Mouse (Mus musculus) right cerebral cortex, adult 18-20 months (tissue): ENCODE measurements around the gene Eme1.

ENCODE experiments used
- DNase-seq: peaks from one replicate; pipeline ENCODE4 v3.0.0; 2022; ENCODE audit warnings: mixed read lengths

Eme1 gene

DNA sequence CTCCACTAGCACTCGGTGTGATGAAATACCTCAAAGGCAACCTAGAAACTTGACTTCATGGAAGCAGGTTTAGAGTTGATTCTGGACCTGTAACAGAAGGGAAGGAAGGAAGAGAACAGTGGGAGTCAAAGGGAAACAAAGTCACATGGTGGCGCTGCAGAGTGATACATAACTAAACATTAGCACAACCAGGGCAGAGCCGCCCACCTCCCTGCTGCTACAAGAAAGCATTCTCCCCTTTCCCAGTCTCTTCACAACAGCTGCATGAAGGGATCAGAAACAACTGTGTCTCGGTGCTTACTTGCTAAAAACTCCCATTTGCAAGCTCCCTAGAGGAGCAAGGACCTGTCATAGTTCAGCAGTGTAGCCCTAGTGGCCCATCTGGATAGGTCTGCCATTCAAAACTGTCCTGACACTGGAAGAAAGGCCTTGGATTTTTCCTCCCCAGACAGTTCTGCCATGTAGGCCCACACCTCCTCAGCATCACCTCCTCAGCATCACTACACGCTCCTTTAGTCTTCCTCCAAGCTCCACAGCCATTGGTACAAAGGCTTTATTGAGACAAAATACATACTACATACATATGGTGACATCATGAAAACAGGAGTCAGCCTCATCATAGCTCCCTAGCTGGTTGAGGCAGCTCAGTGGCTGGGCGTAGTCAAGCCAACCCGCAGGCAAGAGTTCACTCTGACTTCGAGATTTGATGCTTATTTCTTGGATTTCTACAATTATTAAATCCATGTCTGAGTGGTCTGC is 9.1 kb downstream of the Eme1 start:
- DNase-seq: peak; percentile 51

DNA sequence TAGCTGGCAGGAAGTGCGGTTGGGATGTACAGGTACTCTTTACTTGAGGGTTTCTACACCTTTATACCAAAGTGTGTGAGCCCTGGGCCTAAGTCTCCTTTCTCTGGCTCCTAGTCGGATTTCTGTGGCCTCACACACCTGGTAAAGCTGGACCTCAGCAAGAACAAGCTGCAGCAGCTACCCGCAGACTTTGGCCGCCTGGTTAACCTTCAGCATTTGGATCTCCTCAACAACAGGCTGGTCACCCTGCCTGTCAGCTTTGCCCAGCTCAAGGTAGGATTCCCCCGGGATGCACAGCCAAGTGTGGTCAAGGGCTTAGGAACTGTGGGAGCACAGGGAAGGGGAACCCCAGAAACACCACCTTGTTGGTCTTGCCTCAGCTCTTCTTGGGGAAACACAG is 19.3 kb downstream of the Eme1 start:
- DNase-seq: no peak

DNA sequence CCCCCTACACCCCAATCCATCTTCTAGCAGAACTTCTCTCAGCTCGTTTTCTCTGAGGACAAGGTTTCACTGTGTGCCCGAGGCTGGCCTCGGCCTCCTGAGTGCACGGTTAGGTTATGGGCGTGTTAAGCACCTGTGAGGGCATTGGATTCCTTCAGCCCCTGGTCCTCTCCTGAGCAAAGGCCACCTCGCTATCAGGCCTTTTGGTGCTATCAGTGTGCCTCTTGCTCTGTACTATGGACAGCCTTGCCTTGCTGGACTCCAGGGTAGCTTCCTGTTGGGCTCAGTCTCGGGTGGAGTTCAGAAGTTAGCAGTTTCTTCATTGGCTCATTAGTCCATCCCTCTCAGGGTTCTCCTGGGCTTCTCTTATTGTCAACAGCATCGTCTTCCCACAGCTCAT is 20.8 kb downstream of the Eme1 start:
- no peak for DNase-seq

DNA sequence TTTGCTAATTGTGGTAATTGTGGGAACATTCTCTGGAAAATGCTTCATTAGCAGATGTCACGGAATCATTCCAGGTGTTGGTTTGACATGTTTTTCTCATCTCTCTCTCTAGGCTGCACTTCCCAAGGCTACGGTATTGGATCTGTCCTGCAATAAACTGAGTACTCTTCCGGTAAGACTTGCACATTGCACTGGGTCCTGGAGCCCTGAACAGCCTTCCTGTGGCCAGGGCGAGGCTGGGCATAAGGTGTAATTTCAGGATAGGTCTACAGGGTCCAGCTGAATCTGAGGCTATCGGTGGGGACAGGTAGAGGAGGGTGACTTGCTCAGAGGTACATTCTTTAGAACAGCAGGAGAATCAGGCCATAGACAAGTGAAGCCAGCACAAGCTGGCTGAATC is 21.8 kb downstream of the Eme1 start:
- no peak for DNase-seq

DNA sequence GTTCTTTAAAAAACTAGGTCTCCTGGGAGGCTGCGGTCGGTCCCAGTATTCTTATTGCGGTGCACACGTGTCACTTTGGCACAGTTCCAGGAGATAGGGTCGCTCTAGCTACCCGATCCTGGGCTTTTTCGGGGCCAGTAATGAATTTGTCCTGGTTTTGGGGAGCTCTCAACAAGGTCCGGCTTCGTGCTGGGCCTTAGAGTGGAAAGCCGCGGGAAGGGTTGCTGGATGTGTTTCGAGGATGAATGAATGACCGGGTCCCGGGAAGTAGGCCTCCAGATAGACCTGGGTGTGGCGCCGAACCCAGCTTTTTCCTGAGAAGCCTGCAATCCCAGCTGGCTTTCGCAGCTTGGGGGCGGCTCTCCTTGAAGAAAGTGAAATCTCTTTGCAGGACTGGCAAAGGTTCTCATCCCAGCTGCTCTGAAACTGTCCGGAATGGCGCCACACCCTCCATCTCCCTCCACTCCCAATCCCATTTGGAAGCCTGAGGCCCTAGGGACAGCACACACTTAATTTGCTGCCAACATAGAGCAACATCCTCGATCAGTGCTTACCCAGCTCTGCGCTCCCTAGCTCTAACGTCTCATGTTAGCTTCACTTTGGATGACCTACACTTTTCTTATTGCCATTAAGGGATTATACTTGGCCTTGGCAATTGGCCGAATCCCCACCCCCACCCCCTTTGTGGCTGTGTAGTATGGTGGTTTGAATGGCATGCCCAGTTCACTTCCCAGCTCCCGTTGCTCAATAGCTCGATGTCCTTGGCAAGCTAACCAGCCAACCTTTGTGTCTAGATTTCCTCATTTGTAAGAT is 23.4 kb downstream of the Eme1 start:
- peak; percentile 12 for DNase-seq

DNA sequence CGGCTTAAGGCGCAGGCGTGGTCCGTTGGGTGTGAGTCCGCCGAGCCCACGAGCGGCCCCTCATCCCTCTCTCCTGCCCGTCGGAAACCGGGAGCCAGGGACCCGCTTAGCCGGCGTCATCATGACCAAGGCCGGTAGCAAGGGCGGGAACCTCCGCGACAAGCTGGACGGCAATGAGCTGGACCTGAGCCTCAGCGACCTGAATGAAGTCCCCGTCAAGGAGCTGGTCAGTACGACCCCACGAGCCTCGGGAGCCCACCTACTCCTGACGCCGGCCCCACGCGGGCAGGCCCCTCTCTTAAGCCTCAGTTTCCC is 23.9 kb downstream of the Eme1 start:
- no peak for DNase-seq

DNA sequence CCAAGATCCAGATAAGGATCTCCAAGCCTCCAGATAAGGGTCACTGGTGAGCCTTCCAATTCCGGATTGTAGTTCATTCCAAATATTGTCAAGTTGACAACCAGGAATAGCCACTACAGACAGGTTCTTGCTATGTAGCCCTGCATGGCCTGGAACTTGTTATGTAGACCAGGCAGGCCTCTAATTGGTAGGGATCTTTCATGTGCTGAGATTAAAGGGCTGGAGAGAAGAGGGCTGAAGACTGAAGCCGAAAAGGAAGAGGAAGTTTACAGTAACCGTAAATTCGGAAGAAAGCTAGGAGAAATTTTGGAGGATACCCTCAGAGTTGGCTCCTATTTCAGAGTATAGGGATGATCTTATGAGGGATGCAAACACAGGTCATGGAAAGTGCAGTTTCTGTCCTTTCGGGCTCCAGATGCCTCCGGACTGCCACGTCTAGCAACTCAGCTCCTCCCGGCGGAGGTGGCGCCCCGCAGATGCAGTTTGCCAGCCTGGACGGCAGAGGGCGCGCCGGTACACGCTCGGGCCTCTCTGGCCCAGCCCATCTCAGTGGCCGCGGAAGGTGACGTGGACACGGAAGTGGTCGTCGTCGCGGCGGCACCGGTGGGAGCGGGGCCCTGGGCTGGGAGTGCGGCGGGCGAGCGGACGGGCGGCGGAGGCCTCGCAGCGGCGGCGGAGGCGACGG is 24.4 kb downstream of the Eme1 start, which contains the start of gene Lrrc59:
Gene Lrrc59, plus strand, starts transcription at position 569 of the 685 bp plus-strand sequence.
- peak; percentile 95 for DNase-seq

DNA sequence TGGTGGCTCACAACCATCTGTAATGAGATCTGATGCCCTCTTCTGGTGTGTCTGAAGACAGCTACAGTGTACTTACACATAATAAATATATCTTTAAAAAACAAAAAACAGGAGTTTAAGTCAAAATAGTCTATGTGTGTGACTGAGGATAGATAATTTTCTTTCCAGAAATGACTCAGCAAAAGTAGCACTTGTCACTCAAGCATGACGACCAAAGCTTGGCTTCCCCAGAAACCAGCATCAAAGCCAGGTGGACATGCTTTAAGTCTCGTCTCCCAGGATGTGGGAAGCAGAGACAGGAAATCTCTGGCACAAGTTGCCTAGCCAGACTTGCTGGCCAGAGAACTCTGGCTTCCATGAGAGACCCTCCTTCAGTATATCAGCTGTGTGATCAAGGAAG is 31.6 kb downstream of the Eme1 start:
- DNase-seq: no peak

DNA sequence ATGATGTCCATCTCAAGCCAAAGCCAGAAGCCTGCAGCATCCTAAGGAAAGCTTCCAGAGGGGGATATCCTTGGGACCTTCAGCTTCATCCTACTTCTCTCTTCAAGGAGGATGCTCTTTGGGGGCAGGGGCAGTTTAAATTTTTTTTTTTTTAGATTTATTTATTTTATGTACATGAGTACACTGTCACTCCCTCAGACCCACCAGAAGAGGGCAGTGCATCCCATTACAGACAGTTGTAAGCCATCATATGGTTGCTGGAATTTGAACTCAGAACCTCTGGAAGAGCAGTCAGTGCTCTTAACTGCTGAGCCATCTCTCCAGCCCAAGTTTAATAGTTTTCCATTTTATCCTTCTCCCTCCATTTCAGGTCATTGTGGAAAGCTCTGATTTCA is 32.3 kb downstream of the Eme1 start:
- DNase-seq: no peak

DNA sequence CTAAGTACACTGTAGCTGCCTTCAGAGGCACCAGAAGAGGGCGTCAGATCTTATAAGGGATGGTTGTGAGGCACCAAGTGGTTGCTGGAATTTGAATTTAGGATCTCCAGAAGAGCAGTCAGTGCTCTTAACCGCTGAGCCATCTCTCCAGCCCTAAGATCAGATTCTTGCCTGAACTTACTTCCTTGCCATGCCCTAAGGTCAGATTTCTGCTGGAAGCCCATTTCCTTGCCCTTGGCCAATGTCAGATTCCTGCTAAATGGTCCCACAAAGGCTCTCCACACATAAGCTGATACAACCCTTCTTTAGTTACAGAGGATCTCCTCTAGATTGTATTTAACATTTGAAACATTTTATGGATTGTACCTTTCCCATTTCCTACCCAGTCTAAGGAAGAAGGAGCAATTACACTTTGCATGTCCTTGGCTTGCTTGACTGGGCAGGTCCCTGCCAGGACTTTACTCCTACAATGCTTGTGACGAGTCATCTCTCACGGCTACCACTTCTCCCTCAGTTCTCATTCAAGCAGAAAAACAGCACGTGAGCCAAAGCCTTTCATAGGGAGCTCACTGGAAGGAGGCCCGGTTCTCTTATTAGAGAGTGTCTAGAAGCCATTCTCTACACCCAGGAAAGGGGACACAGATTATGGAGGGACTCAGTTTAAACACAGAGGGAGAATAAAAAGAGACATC is 32.9 kb downstream of the Eme1 start:
- DNase-seq: no peak

DNA sequence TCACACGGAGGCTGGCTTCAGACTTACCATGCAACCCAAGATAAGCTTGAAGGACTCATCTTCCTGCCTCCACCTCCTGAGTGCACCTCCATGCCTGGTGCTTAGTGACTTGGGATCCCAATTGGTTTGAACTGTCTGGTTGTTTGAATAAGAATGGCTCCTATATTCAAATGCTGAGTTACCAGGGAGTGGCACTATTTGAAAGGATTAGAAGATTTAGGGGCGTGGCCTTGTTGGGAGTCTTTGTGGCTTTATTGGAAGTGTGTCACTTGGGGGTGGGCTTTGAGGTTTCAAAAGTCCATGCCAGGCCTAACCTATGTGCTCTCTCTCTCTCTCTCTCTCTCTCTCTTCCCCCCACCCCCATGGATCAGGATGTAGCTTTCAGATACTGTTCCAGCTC is 36.1 kb downstream of the Eme1 start:
- no peak for DNase-seq

DNA sequence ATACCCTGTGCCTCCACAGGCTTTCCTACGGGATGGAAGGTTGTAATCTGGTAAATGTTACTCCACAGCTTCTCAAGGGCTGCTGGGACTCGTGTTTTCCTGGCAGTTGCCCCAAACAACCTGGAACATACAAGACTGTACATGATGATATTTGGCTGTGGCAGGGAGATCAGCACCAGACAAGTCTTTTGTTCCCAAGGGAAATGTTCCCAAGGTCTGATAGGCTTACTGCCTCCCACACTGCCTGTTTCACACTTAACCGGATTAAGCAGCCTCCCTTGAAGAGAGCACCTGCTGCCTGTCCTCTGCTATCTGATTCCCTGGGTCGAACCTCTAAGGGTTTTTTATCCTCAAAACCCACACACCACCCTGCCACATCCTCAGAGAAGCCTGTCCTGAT is 38.3 kb downstream of the Eme1 start:
- DNase-seq: no peak

DNA sequence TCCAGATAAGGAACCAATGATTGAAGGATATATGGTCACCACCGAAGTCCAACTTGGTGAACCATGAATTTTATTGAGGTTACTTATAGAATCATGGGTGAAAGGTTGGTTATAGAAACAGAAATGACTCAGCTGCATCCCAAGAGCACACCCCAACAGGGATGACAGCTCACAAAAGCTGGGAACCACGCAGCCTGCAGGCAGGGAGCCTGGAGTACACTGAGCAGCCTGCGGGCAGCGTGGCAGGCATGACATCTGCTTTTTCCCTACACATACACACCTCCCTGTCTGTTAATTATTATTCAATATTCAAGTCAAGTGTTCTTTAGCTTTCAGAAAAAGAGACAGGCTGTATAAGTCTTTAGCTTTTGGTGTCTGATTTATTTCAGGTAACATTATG is 39.2 kb downstream of the Eme1 start:
- DNase-seq: no peak

DNA sequence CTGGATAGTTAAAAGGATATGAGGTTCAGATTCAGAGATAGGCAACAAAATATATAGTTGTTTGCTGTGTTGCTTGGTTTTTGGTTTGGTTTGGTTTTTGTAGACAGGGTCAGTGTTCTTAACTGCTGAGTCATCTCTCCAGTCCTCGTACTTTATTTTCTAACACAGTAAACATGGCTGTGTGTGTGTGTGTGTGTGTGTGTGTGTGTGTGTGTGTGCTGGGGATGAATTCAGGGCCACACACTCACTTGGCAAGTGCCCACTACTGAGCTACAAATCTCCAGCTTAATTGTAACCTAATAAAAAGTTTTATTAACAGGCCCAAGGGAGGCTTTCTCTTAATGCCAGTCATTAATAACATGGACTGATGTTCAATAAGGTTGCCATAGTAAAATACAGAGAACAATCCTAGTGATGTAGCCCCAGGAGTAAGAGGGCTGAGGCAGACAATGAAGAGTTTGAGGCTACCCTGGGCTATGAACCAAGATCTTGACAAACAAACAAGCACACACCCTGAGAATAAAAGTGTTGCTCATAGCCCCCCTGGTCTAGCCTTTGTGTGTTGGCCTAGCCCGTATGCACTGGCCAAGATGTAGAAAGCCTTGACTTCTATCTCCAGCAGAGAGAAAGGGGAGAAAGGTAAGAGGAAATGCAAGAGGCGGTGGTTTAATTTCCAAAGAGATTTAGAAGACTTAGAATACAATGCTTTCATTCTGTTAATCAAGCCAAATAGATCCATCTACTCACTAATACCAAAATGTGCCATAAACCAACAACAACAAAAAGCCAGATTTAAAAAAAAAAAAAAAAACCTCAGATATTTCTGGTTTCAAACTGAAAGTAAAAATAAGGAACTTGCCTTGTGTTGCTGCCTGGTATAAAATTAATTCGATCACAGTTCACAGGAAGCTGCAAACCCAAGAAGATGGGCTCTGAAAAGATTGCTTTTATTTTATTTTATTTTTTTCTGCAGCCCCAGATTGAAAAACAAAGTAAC is 42.7 kb downstream of the Eme1 start:
- no peak for DNase-seq

DNA sequence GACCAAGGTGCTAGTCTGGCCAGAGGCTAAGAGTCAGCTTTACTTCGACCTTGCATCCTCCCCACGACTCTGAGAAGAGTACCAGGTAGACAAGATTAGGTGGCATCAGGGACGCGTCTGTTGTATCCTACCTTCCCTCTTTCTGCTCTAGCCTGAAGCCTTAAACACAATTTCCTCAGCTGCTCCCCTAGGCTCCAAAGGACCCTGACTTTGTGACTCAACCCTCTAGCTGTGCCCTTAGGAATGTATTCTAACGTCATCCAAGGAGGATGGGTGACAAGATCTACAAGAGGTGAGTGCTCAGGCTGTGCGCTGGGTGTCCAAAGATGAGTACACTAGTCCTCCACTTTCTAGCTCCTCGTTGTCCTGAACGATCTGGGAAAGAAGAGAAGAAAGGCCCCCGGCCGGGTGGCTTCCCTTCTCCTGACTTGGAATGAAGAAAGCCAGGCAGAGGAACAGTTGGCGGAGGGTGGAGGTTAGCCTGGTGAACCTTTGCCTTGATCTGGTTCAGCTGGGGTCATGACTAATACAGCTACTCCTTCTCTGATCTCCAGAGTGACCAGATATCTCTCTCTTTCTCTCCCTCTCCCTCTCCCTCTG is 51.3 kb downstream of the Eme1 start:
- no peak for DNase-seq

DNA sequence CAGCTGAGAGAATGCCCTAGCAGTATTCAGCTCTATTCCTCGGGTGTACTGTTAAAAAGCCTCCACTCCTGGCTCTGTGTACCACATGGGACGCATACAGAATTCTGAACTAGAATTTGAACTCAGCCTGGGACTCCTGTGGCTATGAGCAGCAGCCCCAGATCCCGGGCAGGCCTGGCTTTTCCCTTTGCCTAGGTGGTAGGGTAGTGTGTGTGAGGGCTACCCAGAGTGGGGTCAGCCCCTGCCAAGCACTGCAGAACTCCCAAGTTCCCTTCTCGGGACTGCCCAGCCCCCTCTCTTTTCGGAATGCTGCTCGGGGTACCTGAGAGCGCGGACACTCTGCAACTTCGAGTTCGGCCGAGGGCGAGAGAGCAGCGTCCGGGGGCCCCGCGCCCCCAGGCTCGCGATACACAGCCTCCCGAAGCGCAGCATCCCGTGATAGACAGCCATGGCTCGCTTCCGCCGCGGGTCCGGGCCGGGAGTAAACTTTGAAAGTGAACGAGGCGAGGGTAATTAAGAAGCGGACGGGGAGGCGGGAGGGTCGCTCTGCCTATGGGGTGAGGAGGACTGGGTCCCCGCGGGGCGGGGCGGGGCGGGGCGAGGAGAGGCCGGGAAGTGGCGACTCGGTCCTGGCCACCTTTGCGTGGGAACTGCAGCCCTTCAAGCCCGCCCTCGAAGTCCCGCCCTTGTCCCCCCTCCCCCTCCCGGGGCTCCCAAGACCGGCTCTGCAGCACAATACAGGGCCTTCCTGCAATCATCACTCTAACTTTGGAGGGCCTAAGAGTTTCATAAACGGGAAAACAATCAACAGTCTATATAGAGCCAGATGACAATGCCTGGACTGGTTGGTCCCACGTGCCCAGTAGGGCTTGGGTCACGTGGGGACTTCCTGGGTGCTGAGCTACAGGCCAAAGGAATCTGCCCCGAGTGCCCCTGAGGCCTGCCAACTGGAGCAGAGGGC is 52.2 kb downstream of the Eme1 start, which contains the start of gene Acsf2:
Gene Acsf2, minus strand, starts transcription at position 551 of the 961 bp plus-strand sequence.
- peak; percentile 26 for DNase-seq

DNA sequence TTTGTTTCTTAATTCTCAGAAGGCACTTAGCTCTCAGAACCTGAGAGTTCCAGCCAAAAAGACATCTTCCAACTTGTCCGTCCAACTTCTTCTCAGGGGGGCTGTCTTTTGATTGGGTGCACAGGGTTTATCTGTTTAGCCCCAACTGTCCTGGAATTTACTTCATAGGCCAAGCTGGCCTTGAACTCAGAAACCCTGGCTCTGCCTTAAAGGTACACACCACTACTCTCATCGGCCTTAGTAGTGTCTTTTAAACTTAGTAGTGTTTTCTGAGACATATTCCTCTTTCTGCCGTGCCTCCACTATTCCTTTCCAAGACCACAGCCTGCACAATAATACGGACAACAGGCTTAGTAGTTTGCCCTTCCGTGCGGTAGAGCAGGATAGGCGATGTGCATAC is 53.3 kb downstream of the Eme1 start:
- DNase-seq: no peak

DNA sequence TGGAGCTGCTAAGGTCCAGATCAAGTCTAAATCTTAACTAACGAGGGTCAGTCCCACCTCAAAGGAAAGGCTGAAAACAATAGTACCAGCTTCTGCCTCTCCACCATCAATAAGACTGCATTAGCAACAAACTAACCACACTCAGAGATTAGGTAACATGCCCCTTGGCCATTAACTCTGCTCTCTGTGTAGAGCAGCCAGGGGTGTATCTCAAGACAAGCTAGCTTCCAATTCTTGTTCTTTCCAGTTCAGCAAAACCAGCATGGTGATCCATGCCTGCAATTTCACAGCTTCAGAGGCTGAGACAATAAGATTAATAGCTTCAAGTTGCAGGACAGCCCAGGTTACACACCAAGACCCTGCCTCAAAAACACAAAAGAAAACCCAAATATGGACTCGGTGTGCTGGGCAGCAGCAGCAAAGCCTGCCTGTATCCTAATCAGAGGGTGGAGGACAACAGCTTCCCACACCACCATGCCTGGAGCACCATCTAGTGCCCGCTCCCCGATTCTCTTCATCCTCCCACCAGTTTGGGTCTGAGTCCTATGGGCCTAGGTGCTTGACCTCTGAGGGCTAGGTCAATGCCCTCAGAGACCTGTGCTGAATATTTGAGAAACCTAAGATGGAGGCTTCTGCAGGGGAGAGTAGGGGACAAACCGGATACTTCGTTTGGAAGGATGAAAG is 55.2 kb downstream of the Eme1 start:
- no peak for DNase-seq

DNA sequence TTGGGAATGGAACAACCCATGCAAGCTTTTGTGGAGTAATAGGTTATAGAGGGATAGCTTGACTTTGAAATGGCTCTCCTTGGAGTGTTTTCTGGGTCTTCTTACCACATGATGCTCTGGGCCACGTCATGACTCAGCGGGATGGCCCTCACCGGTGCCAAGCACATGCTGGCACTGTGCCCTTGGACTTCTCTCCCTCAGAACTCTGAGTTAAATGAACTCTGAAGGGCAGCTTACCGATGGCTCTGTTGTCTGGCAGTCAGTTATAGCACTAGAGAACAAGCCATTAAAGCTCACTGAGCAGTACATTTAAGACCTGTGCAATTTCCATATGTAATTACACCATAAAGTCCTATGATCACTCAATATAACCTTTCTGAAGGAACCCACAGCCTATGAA is 56.4 kb downstream of the Eme1 start:
- no peak for DNase-seq
